Mouse (Mus musculus): ENCODE results near the gene Cnih3.

Cnih3 gene

DNA sequence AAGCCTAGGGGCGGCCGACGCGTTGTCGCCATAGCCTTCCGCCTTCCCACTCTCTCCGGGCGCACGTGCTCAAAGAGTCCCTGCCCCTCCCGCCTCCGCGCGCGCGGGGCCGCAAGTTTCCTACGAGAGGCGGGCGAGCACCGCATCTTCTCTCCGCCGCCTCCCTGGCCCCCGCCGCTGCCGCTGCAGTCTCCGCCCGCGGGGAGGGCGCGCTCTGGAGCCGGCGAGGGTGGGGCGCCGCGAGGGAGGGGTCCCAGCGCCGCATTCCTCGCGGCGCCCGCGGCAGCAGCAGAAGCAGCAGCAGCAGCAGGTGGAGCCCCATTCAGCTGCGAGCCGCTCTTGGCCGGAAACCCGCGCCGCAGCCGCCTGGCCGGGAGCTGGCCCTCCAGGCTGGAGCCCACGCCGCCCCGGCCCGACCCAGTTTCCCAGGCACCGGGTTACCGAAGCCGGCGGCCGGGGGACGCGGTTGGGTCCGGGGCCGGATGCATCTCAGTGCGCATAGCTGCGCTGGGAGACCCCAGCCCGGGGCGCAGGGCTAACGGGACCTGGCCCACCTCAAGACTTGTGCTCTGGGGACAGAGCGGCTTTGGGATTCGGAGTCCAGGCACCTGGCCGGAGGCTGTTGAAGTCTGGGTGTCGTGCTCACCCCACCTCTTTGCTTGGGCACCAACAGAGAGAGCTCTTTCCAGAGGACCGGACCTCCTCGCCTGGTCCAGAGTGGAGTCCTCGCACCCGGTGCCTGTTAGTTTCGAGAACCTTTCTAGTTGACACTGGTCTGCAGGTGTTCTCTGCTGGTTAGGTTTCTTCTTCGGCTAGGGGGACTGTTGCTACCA, at the start of gene Cnih3:
Gene Cnih3, plus strand, starts transcription at position 262 of the 833 bp plus-strand sequence.
- peak; percentile 56 for DNase-seq (ENCODE audit: low spot score)

DNA sequence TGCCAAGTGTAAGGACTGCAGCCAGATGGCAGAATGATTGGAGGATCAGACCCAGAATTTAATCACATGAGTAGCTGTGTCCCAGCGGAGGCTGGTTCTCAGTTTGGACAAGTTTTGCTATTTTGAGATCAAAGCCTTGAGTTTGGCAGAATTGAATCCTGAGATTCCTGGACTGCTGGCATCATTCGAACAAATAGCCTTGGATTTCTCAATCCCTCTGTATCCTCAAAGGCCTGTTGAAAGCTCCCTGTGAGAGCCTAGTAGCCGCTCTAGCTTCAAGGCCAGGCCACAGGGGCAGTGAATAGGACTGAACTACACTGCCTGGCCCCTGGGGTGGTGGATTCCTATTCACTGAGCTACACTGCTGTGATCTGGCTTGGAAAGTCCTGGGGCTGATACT, 44.4 kb upstream of the Cnih3 start:
- no peak for DNase-seq (ENCODE audit: low spot score)

DNA sequence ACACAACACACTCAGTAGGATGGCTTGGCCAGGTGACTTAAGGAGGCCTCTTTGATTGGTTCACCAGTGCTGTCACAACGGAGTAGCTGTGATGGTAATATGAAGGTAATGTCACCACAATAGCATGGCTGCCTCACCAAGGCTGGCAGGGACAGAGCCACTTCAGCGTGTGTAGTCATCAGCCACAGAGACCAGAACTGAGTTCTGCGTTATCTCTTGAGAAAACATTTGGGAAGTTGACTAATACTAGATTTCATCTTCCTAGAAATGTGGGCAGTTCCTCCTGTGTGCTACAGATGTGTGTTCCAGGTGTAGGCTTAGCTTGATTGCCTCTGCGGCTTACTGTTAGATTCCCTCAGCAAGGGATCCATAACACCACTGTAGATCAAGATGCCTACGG, 41.7 kb upstream of the Cnih3 start:
- DNase-seq (ENCODE audit: low spot score): no peak

DNA sequence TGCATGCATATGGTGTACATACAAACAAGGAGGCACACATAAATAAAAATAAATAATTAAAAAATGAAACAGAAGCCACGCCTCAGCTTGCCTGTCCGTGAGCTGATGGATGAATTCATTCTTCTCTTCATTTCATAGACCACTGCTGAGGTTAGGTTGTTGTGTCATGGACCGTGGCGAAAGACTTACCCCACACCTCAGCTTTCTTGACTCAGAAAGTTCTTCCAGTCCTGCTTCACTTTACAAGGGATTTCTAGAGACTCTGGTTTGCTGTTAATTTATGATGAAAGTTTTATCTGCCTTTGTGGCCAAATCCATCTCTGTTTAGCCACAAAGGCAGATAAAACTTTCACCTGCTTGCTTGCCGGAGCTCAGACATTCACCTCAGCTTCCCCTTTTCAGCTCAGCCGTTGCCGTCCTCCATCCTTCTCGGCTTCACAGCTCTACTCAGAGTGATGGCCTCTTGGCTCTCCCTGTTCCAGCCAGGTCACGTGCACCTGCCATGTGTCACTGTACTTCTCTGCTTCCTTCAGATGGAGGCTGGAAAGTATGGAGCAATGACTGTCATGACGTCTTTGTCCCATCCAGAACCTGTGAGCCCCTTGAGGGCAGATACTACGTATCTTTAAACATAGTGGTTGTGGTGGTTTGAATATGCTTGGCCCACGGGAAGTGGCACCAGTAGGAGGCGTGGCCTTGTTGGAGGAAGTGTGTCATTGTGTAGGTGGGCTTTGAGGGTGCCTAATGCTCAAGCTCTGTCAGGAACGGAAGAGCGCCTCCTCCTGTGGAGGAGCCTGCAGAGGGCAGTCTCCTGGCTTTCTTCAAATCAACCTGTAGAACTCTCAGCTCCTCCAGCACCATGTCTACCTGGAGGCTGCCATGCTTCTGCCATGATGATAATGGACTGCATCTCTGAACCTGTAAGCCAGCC, 40.0 kb upstream of the Cnih3 start:
- no peak for DNase-seq (ENCODE audit: low spot score)

DNA sequence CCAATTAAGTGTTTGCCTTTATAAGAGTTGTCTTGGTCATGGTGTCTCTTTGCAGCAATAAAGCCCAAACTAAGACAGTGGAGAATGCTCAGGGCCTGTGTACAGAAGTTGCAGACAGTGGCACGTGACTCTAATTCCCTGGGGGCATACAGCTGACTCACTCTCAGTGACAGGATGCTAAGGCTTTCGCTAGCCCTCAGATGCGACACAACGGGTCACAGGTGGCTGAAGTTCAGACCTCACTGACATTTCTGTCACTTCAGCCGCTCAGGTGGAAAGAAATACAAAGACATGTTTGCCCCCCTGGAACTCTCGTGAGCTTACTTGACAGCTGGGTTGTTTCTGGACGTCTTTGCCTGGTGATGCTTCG, 39.4 kb upstream of the Cnih3 start:
- no peak for DNase-seq (ENCODE audit: low spot score)

DNA sequence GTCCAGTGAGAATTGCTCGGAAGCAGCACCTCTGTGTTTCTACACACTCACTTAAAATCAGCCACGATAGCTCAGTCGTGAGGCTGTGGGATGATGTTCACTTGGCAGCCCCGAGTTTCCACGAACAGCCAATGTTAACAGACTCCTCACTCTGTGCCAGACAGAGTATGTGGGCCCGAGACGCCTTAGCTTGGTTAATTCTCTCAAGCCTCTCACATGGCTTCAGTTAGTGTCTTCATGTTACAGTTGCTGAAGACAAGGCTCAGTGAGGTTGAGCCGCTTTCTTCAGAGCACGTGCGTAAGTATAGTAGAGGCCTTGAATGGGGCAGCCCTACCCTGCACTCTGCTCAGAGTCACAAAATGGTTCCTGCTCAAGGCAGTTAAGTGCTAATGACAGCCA, 38.1 kb upstream of the Cnih3 start:
- no peak for DNase-seq (ENCODE audit: low spot score)

DNA sequence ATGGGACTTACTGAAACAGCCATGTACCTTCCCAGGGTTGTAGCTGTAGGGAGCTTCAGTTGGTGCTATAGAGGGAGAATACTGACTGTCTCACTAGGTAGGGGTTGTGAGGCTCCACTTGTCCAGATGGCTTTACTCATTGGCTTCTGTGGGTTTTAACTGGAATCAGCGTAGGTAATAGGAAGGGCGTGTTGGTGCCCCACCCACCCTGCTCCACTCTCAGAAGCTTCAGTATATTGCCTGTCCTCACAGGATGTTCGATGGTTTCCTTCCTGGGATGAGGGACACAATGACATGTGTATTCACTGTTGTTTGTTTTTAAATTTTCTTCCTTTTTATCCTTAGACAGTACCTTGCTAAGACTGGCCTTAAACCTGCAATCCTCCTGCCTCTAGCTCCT, 37.1 kb upstream of the Cnih3 start:
- no peak for DNase-seq (ENCODE audit: low spot score)

DNA sequence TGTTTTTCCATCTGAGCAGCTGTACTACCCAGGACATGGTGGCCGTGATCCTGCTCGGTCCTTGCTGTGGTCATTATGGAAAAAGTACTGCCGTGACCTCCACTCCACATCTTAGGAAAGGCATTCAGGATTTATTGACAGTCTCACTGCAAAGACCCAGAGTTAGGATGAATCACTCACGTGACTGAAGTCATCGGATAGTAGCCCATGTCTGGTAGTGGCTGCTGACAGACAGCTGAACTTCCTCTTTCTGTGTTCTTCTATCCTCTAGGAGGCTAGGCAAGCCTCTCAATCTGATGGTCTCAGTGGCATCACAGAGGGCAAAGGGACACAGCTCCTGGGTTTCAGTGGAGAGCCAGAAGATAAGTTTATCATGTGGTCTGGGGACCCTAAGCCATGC, 35.9 kb upstream of the Cnih3 start:
- DNase-seq (ENCODE audit: low spot score): no peak

DNA sequence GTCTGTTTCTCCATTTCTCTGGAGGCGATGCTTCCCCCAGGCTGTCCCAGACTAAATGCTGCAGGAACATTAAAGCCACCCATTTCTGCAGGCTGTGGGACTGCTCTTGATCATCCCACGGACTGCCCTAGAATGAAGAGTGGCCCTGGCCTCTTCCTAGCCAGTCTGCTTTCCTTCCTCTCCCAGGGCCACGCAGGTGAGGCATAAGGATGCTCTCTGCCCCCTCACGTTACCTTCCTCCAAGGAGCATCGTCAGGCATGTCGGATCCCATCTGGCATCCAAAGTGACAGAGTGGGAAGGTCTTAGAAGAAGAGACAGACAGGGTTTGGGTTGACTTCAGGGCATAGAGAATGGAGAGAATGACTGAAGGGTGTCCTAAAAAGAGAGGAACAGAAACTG, 33.0 kb upstream of the Cnih3 start:
- no peak for DNase-seq (ENCODE audit: low spot score)

DNA sequence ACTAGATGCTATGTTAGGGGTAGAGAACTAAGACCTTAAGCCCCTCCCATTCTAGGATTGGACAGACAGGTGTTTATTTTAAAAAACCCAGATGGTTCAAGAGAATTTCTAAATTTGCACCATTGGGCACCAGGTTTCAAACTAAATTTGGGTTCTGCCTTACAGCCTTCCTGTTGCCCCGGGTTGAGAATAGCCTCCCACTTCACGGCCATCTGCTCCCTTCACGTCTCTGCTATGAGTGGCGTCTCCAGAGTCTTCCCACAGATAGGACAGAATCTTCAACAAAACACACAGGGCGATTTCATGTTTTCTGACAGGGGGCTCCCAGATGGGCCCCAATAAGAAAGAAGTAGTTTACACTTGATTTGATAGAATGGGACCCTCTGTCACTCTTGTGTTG, 31.3 kb upstream of the Cnih3 start:
- DNase-seq (ENCODE audit: low spot score): no peak

DNA sequence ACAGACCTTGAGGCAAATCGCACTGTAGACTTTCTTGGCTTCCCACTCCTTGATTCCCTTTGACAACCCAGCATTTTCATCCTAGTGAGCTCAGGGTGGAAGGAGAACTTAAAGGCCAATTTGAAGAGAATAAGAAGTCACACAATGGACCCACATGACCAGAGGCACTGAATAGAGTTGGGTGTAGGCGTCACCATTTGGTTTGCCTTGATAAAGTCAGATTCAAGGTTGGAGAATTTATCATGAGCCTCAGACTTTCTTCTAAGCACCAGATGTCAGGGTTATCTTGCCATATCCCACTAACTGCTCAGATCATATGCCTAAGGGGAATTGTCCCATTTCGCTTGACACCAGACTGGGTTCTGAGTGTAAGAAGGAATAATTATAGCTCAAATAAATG, 29.3 kb upstream of the Cnih3 start:
- no peak for DNase-seq (ENCODE audit: low spot score)

DNA sequence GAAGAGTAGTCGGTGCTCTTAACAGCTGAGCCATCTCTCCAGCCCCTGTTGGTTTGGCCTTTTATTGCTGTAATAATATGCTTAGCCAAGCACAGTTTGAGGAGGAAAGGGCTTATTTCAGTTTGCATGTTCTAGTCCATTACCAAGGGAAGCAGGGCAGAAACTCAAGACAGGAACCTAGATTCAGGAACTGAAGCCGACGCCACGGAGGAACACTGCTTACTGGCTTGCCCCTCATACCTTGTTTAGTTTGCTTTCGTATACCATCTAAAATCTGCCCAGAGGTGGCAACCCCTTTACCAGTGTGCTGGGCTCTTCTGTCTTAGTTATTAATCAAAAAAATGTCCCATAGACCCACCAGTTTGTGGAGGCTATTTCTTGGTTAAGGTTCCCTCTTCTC, 25.3 kb upstream of the Cnih3 start:
- no peak for DNase-seq (ENCODE audit: low spot score)

DNA sequence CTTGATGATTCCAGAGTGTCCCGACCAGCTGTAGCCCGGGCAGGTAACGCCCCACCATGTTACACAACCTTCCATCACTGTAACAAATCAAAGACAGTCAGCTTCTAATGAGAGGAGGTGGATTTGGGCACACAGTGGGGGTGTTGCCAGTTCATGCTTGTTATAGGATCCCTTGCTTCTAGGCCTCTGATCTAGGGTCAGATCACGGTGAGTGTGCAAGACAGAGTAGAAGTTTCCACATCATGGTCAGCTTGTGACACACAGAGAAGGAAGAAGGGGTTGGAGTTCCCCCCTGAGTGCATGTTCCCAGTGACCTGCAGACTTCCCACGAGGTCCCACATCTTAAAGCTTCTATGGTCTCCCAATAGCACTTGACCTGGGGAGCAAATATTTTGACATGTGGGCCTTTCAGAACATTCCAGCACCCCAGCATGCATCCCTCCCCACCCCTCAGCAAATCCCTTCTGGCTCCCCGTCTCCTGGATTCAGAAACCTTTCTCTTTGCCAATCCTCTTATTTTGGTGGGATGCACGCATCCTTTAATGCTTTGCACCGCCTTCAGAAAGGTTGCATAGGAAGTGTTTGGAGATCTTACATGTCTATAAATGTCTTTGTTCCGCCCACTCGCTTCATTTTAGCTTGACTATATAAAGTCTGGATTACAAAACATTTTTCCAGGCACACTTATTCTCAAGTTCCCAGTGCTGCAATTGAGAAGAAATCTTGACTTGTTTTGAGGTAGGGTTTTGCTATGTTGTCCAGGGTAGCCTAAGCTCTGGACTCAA, 24.6 kb upstream of the Cnih3 start:
- no peak for DNase-seq (ENCODE audit: low spot score)

DNA sequence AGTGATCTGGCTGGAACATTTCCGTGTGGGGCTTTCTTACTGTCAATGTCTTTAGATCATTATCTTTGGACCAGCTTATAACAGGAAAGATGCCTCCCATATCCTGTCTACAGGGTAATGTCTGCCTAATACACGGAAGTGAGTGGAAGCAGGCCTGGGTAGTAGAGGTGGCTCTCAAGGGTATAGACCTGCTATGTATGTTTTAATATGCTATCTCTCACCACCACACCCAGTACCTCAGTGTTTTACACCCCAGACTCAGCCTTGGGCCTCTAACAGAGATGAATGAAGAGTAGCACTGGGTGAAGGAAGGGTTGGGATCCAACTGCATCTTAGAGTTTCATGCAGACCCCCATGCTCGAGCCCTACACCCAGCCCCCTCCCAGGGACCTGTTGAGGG, 23.3 kb upstream of the Cnih3 start:
- DNase-seq (ENCODE audit: low spot score): no peak

DNA sequence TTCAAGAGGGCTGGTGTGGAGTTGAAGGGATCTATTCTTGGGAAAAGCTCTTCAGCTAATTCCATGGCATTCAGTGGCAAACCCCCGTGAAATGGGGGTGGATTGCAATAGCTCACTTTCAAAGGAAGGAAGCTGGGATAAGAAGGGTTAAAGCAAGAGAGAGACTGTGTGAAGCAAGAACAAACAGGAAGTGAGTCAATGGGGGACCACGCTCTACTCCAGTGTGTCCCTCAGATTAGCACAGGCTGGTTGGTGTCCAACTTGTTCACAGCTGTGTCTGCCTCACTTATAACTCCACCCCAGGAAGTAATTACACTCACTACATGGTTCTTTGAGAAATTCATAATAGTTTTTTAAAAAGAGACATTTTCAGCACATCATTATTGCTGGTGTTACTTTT, 19.8 kb upstream of the Cnih3 start:
- DNase-seq (ENCODE audit: low spot score): no peak

DNA sequence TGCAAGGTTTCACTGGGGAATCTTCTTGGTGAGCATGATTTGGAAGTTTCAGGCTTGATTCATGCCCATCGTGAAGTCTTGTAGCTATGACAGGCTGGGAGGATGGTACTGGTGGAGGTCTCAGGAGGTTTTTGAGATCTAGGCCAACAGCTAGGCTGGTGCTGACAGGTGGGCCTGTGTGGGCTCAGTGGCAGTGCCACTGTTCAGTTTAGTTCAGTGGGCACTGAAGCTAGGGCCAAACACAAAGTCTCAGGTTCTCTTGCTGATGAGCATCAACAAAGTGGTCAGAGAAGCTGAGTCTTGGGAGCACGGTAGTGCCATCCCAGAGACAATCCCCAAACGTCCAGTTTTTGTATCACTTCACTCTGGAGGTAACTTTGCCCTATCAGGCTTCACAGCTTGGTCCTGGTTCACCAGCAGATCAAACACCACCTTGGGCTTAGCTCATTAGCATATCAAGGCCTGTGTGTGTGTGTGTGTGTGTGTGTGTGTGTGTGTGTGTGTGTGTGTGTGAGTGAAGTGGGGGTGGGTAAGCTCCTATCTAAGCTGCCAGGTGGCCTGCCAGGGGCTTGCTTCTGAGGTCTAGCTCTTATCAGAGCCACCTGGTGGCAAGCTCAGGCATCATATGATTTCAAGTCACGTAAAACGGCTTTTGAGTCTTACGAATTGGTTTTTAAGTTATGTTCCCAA, 18.0 kb upstream of the Cnih3 start:
- peak; percentile 47 for DNase-seq (ENCODE audit: low spot score)

DNA sequence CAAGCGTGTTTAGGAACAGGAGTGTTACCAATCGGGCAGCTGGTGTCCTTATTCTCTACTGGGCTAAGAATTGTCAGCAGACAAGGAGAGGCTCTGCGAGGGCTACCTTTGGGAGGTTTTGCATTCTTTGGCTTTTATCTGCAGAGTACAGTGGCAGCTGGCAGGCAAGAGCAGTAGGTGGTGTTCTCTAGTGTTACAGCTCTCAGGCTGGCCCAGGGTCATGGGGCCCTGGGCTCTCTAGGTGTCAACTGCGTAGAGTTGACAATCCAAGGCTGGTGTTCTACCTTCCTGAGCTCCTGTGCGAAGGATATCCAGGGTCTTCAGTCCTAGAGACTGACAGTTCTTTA, 17.4 kb upstream of the Cnih3 start:
- no peak for DNase-seq (ENCODE audit: low spot score)

DNA sequence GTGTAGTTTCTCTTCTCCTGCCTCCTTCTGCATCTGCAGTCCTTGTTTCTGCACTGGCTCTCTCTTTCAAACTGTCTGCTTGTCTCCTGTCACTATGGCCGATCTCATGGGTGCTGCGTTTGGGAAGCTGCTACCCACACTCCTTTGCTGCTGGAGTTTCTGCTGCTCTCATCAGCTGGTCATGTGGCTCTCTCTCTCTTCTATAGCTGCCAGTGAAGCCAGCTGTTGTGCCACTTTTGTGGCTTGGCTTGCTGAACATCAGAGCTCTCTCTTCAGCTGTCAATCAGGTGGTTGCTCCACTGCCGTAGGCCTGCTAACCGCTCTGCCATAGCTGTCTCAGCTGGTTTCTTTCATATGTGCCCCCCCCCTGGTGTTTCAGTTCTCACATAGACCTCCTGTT, 17.0 kb upstream of the Cnih3 start:
- no peak for DNase-seq (ENCODE audit: low spot score)

DNA sequence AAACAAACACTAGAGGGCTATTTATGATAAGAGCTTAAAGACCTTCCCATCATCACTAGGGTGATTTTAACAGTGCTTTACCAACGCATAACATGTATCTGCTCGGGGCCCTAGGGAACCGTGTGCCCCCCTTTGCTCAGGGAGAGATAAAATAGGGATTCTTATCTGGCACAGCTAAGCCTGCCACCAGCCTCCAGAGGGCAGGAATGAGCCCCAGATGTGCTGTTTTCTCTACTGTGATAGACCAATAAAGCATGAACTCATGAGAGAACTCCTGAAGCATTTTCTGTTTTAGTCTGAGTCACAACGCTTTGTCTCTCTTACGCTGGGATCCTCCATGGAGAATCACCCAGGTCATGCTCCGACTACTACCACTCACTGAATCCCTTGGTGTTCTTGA, 15.6 kb upstream of the Cnih3 start:
- DNase-seq (ENCODE audit: low spot score): no peak

DNA sequence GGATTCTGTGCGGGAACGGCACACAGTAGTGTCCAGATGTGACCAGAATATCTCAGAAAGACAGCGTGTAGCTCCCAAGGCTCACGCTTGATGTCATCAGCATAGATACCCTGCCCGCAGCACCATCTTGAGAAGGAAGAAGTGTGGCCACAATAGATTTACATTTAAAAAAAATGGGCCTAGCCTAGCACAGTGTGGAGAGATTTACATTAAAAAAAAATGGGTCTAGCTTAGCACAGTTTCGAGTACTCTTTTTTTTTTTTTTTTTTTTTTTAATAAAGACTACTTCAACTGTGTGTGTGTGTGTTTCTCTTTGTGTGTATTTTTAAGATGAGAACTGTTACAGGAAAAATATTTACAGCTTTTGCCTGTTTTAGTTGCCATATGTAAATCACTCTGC, 13.3 kb upstream of the Cnih3 start:
- no peak for DNase-seq (ENCODE audit: low spot score)

DNA sequence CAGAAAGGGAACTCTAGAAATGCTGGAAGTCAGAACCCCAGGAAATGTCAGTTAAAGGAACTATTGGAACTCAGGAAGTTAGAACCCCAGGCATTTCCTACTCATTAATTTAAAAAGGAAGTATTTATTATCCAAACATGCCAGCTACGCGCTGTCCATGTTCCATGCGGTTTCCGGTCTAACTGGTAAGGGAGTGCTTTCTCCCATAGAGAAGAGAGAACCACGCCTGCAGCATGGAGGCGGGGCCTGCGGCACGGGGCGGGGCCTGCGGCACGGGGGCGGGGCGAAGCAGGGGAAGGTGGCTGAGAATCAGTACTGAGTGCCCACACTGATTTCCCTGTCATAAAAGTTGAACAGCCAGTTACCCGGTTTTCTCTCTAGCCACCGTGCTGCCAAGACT, 6.9 kb upstream of the Cnih3 start:
- peak; percentile 41 for DNase-seq (ENCODE audit: low spot score)

DNA sequence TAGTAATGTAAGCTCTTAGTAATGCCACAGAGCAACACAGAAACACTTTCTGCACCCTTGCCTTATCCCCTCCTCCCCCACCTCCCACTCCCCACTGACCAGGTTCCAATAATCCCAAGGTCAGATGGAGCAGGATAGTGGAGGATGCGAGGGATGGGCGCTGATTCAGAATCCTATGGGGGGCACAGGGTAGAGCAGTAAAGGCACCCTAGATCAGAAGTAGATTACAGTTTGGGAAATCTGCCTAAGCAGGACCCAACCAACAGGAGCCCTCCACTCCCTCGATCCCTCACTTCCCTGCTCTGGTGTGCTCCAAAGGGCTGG, 423 bp upstream of the Cnih3 start:
- no peak for DNase-seq (ENCODE audit: low spot score)
